Mouse (Mus musculus) liver, embryonic 14.5 days (tissue): Measurements from ENCODE around the gene Galnt17. TPM values are rescaled to one million over a fixed set of nuclear protein-coding genes. Genes with fewer than 3 reads are reported as not detected.

Source experiments
- ATAC-seq: fragments of 200-750 bp; cut with Nextera tagmentation; 2 replicates; pipeline ENCODE4 v1.8.0; 2017; ENCODE audit warnings: moderate number of reproducible peaks, mild to moderate bottlenecking, moderate library complexity; ENCODE audit not compliant: insufficient read depth
- DNase-seq, 3 experiments: peaks; one replicate each; pipeline ENCODE4 v3.0.0-alpha.2; 2012 to 2013; ENCODE audit warnings: low read depth in 3 of 3, low spot score in 3 of 3
- H3K27ac ChIP-seq: fragments of 300-500 bp; sonication (generic); 2 replicates; pipeline ENCODE4 v1.5.1; 2014; ENCODE audit warnings: moderate library complexity, mild to moderate bottlenecking, control low read depth, inconsistent platforms
- H3K27me3 ChIP-seq: fragments of 300-500 bp; sonication (generic); 2 replicates; pipeline ENCODE4 v1.6.1; 2014; ENCODE audit warnings: mild to moderate bottlenecking, low read length, moderate library complexity; ENCODE audit not compliant: control insufficient read depth, insufficient read depth
- H3K36me3 ChIP-seq: fragments of 300-500 bp; sonication (generic); replicated peaks from 2 replicates; pipeline ENCODE4 v1.6.1; 2014; ENCODE audit warnings: low read depth; ENCODE audit not compliant: control insufficient read depth, insufficient read depth
- H3K4me1 ChIP-seq, 2 experiments: fragments of 200-500 bp in 1 of 2; fragments of 300-500 bp in 1 of 2; sonication (generic) in 1 of 2; replicated peaks; 2 replicates each; pipeline ENCODE4 v1.6.1; 2012 to 2014; ENCODE audit warnings: antibody characterized with exemption in 1 of 2, inconsistent platforms in 1 of 2, low read length in 1 of 2; ENCODE audit not compliant: control insufficient read depth in 2 of 2, insufficient read depth in 2 of 2
- H3K4me2 ChIP-seq: fragments of 300-500 bp; sonication (generic); 2 replicates; pipeline ENCODE4 v1.6.1; 2014; ENCODE audit warnings: low read depth, mild to moderate bottlenecking, control low read depth, moderate library complexity
- H3K4me3 ChIP-seq, 2 experiments: fragments of 200-500 bp in 1 of 2; fragments of 300-500 bp in 1 of 2; sonication (generic) in 1 of 2; 2 replicates each; pipeline ENCODE4 v1.5.1; 2012 to 2014; ENCODE audit warnings: low read depth in 2 of 2, low read length in 2 of 2, mild to moderate bottlenecking in 2 of 2, control low read depth in 1 of 2, inconsistent platforms in 1 of 2, moderate library complexity in 1 of 2; ENCODE audit not compliant: insufficient read depth in 1 of 2
- H3K9ac ChIP-seq: fragments of 300-500 bp; sonication (generic); replicated peaks from 2 replicates; pipeline ENCODE4 v1.6.1; 2014; ENCODE audit warnings: mild to moderate bottlenecking, control low read depth, moderate library complexity
- H3K9me3 ChIP-seq: fragments of 300-500 bp; sonication (generic); 2 replicates; pipeline ENCODE4 v1.6.1; 2016; ENCODE audit warnings: low read length, mixed read lengths; ENCODE audit not compliant: control insufficient read depth
- CTCF ChIP-seq: IDR thresholded peaks from 2 replicates; pipeline ENCODE4 v1.5.1; 2016; ENCODE audit warnings: antibody characterized with exemption, low read depth, control low read depth
- EP300 ChIP-seq: IDR thresholded peaks from 2 replicates; pipeline ENCODE4 v1.6.1; 2016; ENCODE audit warnings: antibody characterized with exemption, low read depth
- WGBS: fragments of 180-500 bp; shearing (Covaris S2); extraction: QIAGEN DNeasy Blood & Tissue Kit; methylation state at CpG from one replicate; pipeline ENCODE4 v1.1.7; 2014; ENCODE audit not compliant: insufficient replicate concordance; 5-methylcytosine and 5-hydroxymethylcytosine counted together
- polyA plus RNA-seq, 2 experiments: library from polyadenylated mRNA; depleted of rRNA in 1 of 2; stranded (reverse) in 1 of 2; unstranded in 1 of 2; fragments of >200 nt; fragmentation: Nextera tagmentation in 1 of 2; extraction: Ambion mirVana in 1 of 2; gene quantifications; 2 replicates each; pipeline versions ENCODE4 v1.2.1 to v1.2.3; 2012 to 2014

Galnt17 gene
- polyA plus RNA-seq, 2 experiments: 0.02 TPM; not detected in 1

- Histone ChIP-seq H3K36me3 (no peaks in the 10 kb centered on the region), H3K27ac (no peak overlapping the region), H3K4me3 (no peak overlapping the region), H3K9me3 (no peaks in the 10 kb centered on the region), H3K27me3 (peaks cover 7% of the 10 kb centered on the region), H3K9ac (no peak overlapping the region), H3K4me1 (no peaks in the 10 kb centered on the region), H3K4me2 (no peak overlapping the region)
- no peak for ATAC-seq
- DNase-seq: no peak
- TF ChIP-seq CTCF (no peak), EP300 (no peak)
- WGBS: 60% methylated on average over 3 of the region's 3 CpGs
Observed at GRCm38 (mm10) chr5:131301526-131301925, 6.8 kb downstream of the Galnt17 start.

GRCm38 (mm10) chr5:131293726-131294449 is 14.4 kb downstream of the Galnt17 start:
- Histone ChIP-seq H3K27me3 (no peaks in the 10 kb centered on the region), H3K4me1 (no peaks in the 10 kb centered on the region), H3K27ac (no peak overlapping the region), H3K9ac (no peak overlapping the region), H3K4me3 (no peak overlapping the region), H3K4me2 (no peak overlapping the region), H3K36me3 (no peaks in the 10 kb centered on the region), H3K9me3 (no peaks in the 10 kb centered on the region)
- TF ChIP-seq CTCF: no peak
- TF ChIP-seq EP300: no peak
- DNase-seq (no peak), ATAC-seq (no peak)
- WGBS: 69% methylated on average over 16 of the region's 16 CpGs

GRCm38 (mm10) chr5:131287091-131287490 is 21.2 kb downstream of the Galnt17 start:
- Histone ChIP-seq H3K36me3 (no peaks in the 10 kb centered on the region), H3K27me3 (no peaks in the 10 kb centered on the region), H3K9ac (no peak overlapping the region), H3K4me1 (no peaks in the 10 kb centered on the region), H3K4me2 (no peak overlapping the region), H3K9me3 (no peaks in the 10 kb centered on the region), H3K27ac (no peak overlapping the region), H3K4me3 (no peak overlapping the region)
- TF ChIP-seq CTCF (no peak), EP300 (no peak)
- no peak for DNase-seq
- 57% methylated on average over 6 of the region's 6 CpGs for WGBS
- ATAC-seq: no peak

GRCm38 (mm10) chr5:131286680-131287079 is 21.6 kb downstream of the Galnt17 start:
- no peak for DNase-seq
- no peaks in the 10 kb centered on the region for H3K4me1 ChIP-seq
- no peaks in the 10 kb centered on the region for H3K9me3 ChIP-seq
- no peak overlapping the region for H3K27ac ChIP-seq
- H3K4me2 ChIP-seq: no peak overlapping the region
- TF ChIP-seq EP300: no peak
- no peak for TF ChIP-seq CTCF
- H3K4me3 ChIP-seq: no peak overlapping the region
- ATAC-seq: no peak
- 72% methylated on average over 2 of the region's 2 CpGs for WGBS
- H3K9ac ChIP-seq: no peak overlapping the region
- no peaks in the 10 kb centered on the region for H3K36me3 ChIP-seq
- H3K27me3 ChIP-seq: no peaks in the 10 kb centered on the region

- no peak overlapping the region for H3K9ac ChIP-seq
- H3K4me1 ChIP-seq: no peaks in the 10 kb centered on the region
- H3K27me3 ChIP-seq: no peaks in the 10 kb centered on the region
- 39% methylated on average over 2 of the region's 2 CpGs for WGBS
- H3K4me2 ChIP-seq: no peak overlapping the region
- TF ChIP-seq CTCF: no peak
- TF ChIP-seq EP300: no peak
- ATAC-seq (no peak), DNase-seq (no peak)
- no peak overlapping the region for H3K4me3 ChIP-seq
- H3K36me3 ChIP-seq: no peaks in the 10 kb centered on the region
- H3K9me3 ChIP-seq: no peaks in the 10 kb centered on the region
- H3K27ac ChIP-seq: no peak overlapping the region
Observed at GRCm38 (mm10) chr5:131280349-131280748, 27.9 kb downstream of the Galnt17 start.
